Mouse (Mus musculus) adrenal gland, postnatal 0 days (tissue): ENCODE results near the gene Atg2b. TPM values are rescaled to one million over a fixed set of nuclear protein-coding genes. Genes with fewer than 3 reads are reported as not detected.

ENCODE experiments used
- polyA plus RNA-seq: library from polyadenylated mRNA; unstranded; fragments of >200 nt; fragmentation: Nextera tagmentation; extraction: Ambion mirVana; gene quantifications from 2 replicates; pipeline ENCODE4 v1.2.1, GENCODE M21; 2015

Gene Atg2b
- polyA plus RNA-seq: 5.6 and 5.8 TPM in 2 replicates

GRCm38 (mm10) chr12:105685001-105685691 lies at the start of gene Atg2b:
Atg2b (minus strand) TSS chr12:105685211.

GRCm38 (mm10) chr12:105705799-105706487 lies 20.9 kb upstream of the Atg2b start, which contains the start of gene Ak7:
Ak7 (plus strand) TSS chr12:105705976.

GRCm38 (mm10) chr12:105683933-105684901 lies 794 bp downstream of the Atg2b start, which contains the start of gene Gskip:
Gskip (plus strand) TSS chr12:105684829.

GRCm38 (mm10) chr12:105602581-105603210 lies 82.3 kb downstream of the Atg2b start, which contains the start of gene Bdkrb1:
Bdkrb1 (plus strand) TSS chr12:105603085.

Other genes starting within 250 kb of the Atg2b start
- 1.7 and 3.0 TPM in 2 replicates for gene D430019H16Rik, start 231.4 kb downstream of the Atg2b start, polyA plus RNA-seq
- 7.9 and 8.1 TPM in 2 replicates for gene Bdkrb2, start 122.0 kb downstream of the Atg2b start, polyA plus RNA-seq
- gene Bdkrb1, start 82.1 kb downstream of the Atg2b start, polyA plus RNA-seq: 0.17 and 0.90 TPM in 2 replicates
- gene Gskip, start 382 bp downstream of the Atg2b start, polyA plus RNA-seq: 33.7 and 34.3 TPM in 2 replicates
- 0.41 and 0.47 TPM in 2 replicates for gene Ak7, start 20.8 kb upstream of the Atg2b start, polyA plus RNA-seq
- 106 and 147 TPM in 2 replicates for gene Papola, start 99.5 kb upstream of the Atg2b start, polyA plus RNA-seq